Mouse (Mus musculus) kidney, postnatal 0 days (tissue): Measurements from ENCODE around the gene Fundc1. TPM values are rescaled to one million over a fixed set of nuclear protein-coding genes. Genes with fewer than 3 reads are reported as not detected.
"Not testable (repeated sequence)": the region's sequence is repeated elsewhere in the genome, so short reads cannot be mapped to it uniquely, and the experiment has no call there.

Source experiments
- ATAC-seq: fragments of 200-750 bp; cut with Nextera tagmentation; replicated peaks from 2 replicates; pipeline ENCODE4 v1.8.0; 2017; ENCODE audit warnings: low read depth, moderate number of reproducible peaks, moderate TSS enrichment, moderate library complexity; ENCODE audit not compliant: low FRiP score
- DNase-seq: peaks from one replicate; pipeline ENCODE4 v3.0.0-alpha.2; 2016; ENCODE audit warnings: low spot score
- H3K27ac ChIP-seq: fragments of 300-500 bp; sonication (generic); 2 replicates; pipeline ENCODE4 v1.5.1; 2014; ENCODE audit warnings: mild to moderate bottlenecking
- H3K27me3 ChIP-seq: fragments of 300-500 bp; sonication (generic); 2 replicates; pipeline ENCODE4 v1.6.1; 2014; ENCODE audit warnings: low read length, mixed read lengths; ENCODE audit not compliant: insufficient read depth
- H3K36me3 ChIP-seq: fragments of 300-500 bp; sonication (generic); 2 replicates; pipeline ENCODE4 v1.6.1; 2014; ENCODE audit warnings: low read length, mixed read lengths; ENCODE audit not compliant: insufficient read depth
- H3K4me1 ChIP-seq: fragments of 300-500 bp; sonication (generic); replicated peaks from 2 replicates; pipeline ENCODE4 v1.6.1; 2014; ENCODE audit warnings: antibody characterized with exemption, low read length, mixed read lengths; ENCODE audit not compliant: insufficient read depth
- H3K4me2 ChIP-seq: fragments of 300-500 bp; sonication (generic); 2 replicates; pipeline ENCODE4 v1.6.1; 2014; ENCODE audit warnings: mild to moderate bottlenecking, low read length, moderate library complexity, mixed read lengths
- H3K4me3 ChIP-seq: fragments of 300-500 bp; sonication (generic); replicated peaks from 2 replicates; pipeline ENCODE4 v1.5.1; 2014; ENCODE audit warnings: low read depth, low read length
- H3K9ac ChIP-seq: fragments of 300-500 bp; sonication (generic); 2 replicates; pipeline ENCODE4 v1.6.1; 2014; ENCODE audit warnings: low read depth, low read length
- H3K9me3 ChIP-seq: fragments of 300-500 bp; sonication (generic); replicated peaks from 2 replicates; pipeline ENCODE4 v1.6.1; 2016; ENCODE audit warnings: low read length, inconsistent platforms, mixed read lengths
- CTCF ChIP-seq: IDR thresholded peaks from 2 replicates; pipeline ENCODE4 v1.5.1; 2016; ENCODE audit warnings: antibody characterized with exemption, low read depth, mild to moderate bottlenecking, moderate library complexity
- WGBS: fragments of 180-500 bp; shearing (Covaris S2); extraction: QIAGEN DNeasy Blood & Tissue Kit; methylation state at CpG from one replicate; pipeline ENCODE4 v1.1.7; 2014; 5-methylcytosine and 5-hydroxymethylcytosine counted together
- polyA plus RNA-seq: library from polyadenylated mRNA; unstranded; fragments of >200 nt; fragmentation: Nextera tagmentation; extraction: Ambion mirVana; gene quantifications from 2 replicates; pipeline ENCODE4 v1.2.1, GENCODE M21; 2015

Gene Fundc1
- polyA plus RNA-seq, 1 experiment from 2014 or later: 68.5 TPM

DNA sequence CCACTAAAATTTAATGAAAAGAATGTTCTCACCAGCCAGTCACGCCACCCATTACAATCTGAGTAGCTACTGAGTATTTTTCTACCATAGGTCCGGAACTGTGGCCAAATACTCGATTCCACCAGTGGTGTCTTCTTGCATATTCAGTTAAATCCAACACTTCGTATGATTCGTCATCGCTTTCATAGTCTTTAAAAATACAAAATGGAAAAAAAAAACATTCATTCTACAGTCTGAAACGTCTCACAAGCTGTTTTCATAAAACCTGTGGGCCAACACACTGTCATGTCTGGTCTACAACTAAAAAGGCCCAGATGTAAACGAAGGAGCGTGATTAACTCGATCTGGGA is 879 bp downstream of the Fundc1 start:
- Histone ChIP-seq H3K9ac (peak overlapping the region; percentile 59), H3K36me3 (no peaks in the 10 kb centered on the region), H3K9me3 (no peaks in the 10 kb centered on the region), H3K4me1 (no peaks in the 10 kb centered on the region), H3K27ac (peak overlapping the region; percentile 92), H3K4me2 (peak overlapping the region; percentile 50), H3K4me3 (peak overlapping the region; percentile 44), H3K27me3 (no peaks in the 10 kb centered on the region)
- ATAC-seq (no peak), DNase-seq (no peak)
- no peak for TF ChIP-seq CTCF
- 30% methylated on average over 10 of the region's 10 CpGs for WGBS

DNA sequence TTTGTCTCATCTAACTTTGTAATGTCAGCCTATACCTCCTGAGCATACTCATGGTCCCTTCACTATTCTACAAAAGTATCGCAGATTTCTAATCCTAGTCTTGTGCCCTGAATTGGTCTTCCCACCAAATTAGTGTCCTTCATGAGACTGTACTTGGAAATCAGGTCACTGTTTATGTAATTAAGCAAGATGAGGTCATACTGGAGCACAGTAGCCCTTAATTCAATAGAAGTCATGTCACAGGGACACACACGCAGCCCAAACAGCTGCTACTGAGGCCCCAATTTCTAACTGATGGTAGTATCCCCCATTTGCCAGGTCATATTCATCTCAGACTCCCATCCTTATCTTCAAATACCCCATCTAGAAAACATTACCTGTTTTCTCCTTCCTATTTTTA is 3.5 kb downstream of the Fundc1 start:
- no peak overlapping the region for H3K4me2 ChIP-seq
- H3K4me3 ChIP-seq: no peak overlapping the region
- no peak for TF ChIP-seq CTCF
- DNase-seq (no peak), ATAC-seq (no peak)
- no peaks in the 10 kb centered on the region for H3K36me3 ChIP-seq
- no peaks in the 10 kb centered on the region for H3K27me3 ChIP-seq
- H3K9me3 ChIP-seq: no peaks in the 10 kb centered on the region
- no peak overlapping the region for H3K27ac ChIP-seq
- H3K9ac ChIP-seq: no peak overlapping the region
- H3K4me1 ChIP-seq: no peaks in the 10 kb centered on the region
- 87% methylated on average over 2 of the region's 2 CpGs for WGBS

DNA sequence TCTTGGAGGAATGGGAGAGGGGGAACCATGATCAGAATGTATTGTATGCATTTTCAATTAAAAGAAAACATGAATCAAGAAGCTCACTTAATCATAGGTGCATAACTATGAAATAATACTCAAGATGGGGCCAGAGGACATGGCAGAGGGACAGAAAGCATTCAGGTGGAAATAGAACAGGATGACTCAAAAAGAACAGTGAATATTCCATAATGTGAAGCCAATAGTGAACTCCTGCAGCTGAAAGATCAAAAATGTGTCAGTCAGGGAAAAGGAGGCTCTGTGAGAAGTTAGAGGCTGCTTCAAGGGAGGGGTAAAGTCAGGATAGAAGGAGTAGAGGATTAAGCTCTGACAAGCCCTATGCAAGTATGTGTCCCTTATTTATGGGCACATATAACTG is 6.4 kb downstream of the Fundc1 start:
- Histone ChIP-seq H3K4me3 (no peak overlapping the region), H3K9me3 (no peaks in the 10 kb centered on the region), H3K27ac (no peak overlapping the region), H3K36me3 (no peaks in the 10 kb centered on the region), H3K27me3 (no peaks in the 10 kb centered on the region), H3K4me2 (no peak overlapping the region), H3K4me1 (no peaks in the 10 kb centered on the region), H3K9ac (no peak overlapping the region)
- ATAC-seq: no peak
- no peak for TF ChIP-seq CTCF
- DNase-seq: no peak

- no peaks in the 10 kb centered on the region for H3K9me3 ChIP-seq
- H3K4me3 ChIP-seq: no peak overlapping the region
- no peak overlapping the region for H3K27ac ChIP-seq
- no peak for TF ChIP-seq CTCF
- no peaks in the 10 kb centered on the region for H3K36me3 ChIP-seq
- H3K4me2 ChIP-seq: no peak overlapping the region
- no peak overlapping the region for H3K9ac ChIP-seq
- no peak for DNase-seq
- no peaks in the 10 kb centered on the region for H3K4me1 ChIP-seq
- ATAC-seq: no peak
- H3K27me3 ChIP-seq: no peaks in the 10 kb centered on the region
Observed at GRCm38 (mm10) chrX:17564732-17565131, 7.4 kb downstream of the Fundc1 start.

GRCm38 (mm10) chrX:17558746-17559145 is 13.4 kb downstream of the Fundc1 start:
- ATAC-seq (no peak), DNase-seq (no peak)
- Histone ChIP-seq H3K27ac (no peak overlapping the region), H3K9me3 (no peaks in the 10 kb centered on the region), H3K4me2 (no peak overlapping the region), H3K9ac (no peak overlapping the region), H3K27me3 (no peaks in the 10 kb centered on the region), H3K36me3 (no peaks in the 10 kb centered on the region), H3K4me3 (no peak overlapping the region), H3K4me1 (no peaks in the 10 kb centered on the region)
- TF ChIP-seq CTCF: no peak
- WGBS: 70% methylated on average over 4 of the region's 4 CpGs

DNA sequence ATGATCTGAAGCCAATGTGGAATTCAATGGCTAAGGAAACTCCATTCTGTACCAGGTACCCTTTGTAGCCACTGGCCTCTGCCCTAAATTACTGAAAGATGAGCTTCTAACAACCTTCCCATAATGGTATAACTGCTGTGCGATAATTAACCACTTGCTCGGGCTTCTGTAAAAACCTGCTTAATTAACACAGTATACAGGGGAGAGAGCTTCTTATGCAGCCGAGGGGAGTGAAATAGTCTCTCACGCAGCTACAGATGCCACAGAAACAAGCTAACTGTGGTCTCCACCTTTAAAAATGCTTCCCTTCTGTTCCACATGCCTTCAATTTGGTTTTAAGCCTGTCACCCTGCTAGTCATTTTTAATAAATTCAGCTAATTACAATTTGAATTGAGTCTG is 17.6 kb downstream of the Fundc1 start:
- Histone ChIP-seq H3K4me1 (no peaks in the 10 kb centered on the region), H3K36me3 (no peaks in the 10 kb centered on the region), H3K4me2 (no peak overlapping the region), H3K4me3 (no peak overlapping the region), H3K9me3 (no peaks in the 10 kb centered on the region), H3K27ac (no peak overlapping the region), H3K9ac (no peak overlapping the region), H3K27me3 (no peaks in the 10 kb centered on the region)
- 57% methylated on average over 4 of the region's 4 CpGs for WGBS
- TF ChIP-seq CTCF: no peak
- DNase-seq: no peak
- no peak for ATAC-seq

GRCm38 (mm10) chrX:17551586-17551985 is 20.5 kb downstream of the Fundc1 start:
- DNase-seq, H3K36me3 ChIP-seq, H3K4me1 ChIP-seq, ATAC-seq, H3K9me3 ChIP-seq, H3K4me2 ChIP-seq, H3K27ac ChIP-seq, H3K4me3 ChIP-seq, H3K9ac ChIP-seq, H3K27me3 ChIP-seq: not testable (repeated sequence)
